Mouse (Mus musculus) retina, embryonic 14.5 days (tissue): ENCODE results near the gene Tulp2.

Source experiments
- DNase-seq: peaks from one replicate; pipeline ENCODE4 v3.0.0-alpha.2; 2015; ENCODE audit warnings: low spot score

The Tulp2 gene

GRCm38 (mm10) chr7:45555787-45556186 lies 74.1 kb downstream of the Tulp2 start:
- peak; percentile 89 for DNase-seq

GRCm38 (mm10) chr7:45558907-45559306 lies 77.2 kb downstream of the Tulp2 start:
- no peak for DNase-seq

- no peak for DNase-seq
Observed at GRCm38 (mm10) chr7:45560241-45560640, 78.6 kb downstream of the Tulp2 start.

GRCm38 (mm10) chr7:45560843-45561623 lies 79.4 kb downstream of the Tulp2 start:
- DNase-seq: peak; percentile 82

- DNase-seq: no peak
Observed at GRCm38 (mm10) chr7:45561624-45562520, 80.2 kb downstream of the Tulp2 start.

GRCm38 (mm10) chr7:45564811-45565210 lies 83.1 kb downstream of the Tulp2 start:
- DNase-seq: no peak

- DNase-seq: no peak
Observed at GRCm38 (mm10) chr7:45565446-45565845, 83.8 kb downstream of the Tulp2 start.

GRCm38 (mm10) chr7:45567112-45567779 lies 85.6 kb downstream of the Tulp2 start:
- no peak for DNase-seq

- peak; percentile 90 for DNase-seq
Observed at GRCm38 (mm10) chr7:45567780-45568516, 86.3 kb downstream of the Tulp2 start.

- no peak for DNase-seq
Observed at GRCm38 (mm10) chr7:45568601-45569473, 87.2 kb downstream of the Tulp2 start.

- DNase-seq: peak; percentile 74
Observed at GRCm38 (mm10) chr7:45570103-45570741, 88.5 kb downstream of the Tulp2 start, which contains the start of gene Bcat2. Gene Bcat2 (plus strand): TSS chr7:45570153.

- DNase-seq: no peak
Observed at GRCm38 (mm10) chr7:45571966-45572365, 90.3 kb downstream of the Tulp2 start.
